Comparison of ENCODE assay signal across 13 mouse cellular contexts in the genomic region with DNA sequence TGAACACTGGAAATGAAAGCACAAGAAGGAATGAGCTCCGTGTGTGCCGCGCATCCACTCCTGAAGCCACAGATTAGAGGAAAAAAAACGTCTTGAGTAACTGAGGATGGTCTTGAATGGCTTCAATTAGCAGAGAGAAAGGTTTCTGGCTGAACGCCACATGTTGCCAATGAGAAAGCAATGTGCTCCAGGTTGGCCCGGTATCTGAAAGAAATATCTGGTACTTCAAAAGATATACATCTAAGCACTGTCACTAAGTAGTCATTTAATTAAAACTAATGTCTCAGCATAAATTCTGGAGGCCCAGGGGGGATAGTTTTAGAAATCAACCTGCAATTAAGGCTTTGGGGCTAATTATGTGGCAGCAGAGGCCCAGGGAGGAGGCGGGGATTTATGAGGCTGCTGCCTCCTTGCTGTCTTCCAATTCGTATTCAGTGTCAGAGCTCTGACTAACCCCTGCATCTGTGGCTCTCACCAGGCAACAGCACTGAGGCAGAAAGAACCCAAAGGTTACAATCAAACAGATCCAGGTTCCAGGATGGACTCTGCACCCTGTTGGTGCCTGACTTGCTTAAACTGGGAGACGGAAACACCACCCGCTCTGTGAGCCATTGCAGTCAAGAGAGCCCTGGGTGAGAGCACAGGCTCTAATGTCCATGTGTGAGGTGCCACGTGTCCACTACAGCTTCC.
DNase-seq lines count a peak whose midpoint lies in the region; ATAC-seq lines count a peak whose summit lies in the region.
"Had no signal": no experiment of that assay in that cellular context is flagged by ENCODE, and none has a peak within 500 bp of the region (broad histone marks: within the 10 kb centered on the region; RNA-seq: fewer than 3 reads in every experiment).

No protein-coding gene starts in this region.

- H3K9me3 ChIP-seq in midbrain, embryonic 12.5 days: no peaks in the 10 kb centered on the region
- H3K9me3 ChIP-seq in midbrain, embryonic 16.5 days (replicated peaks; ENCODE audit: control insufficient read depth, low read length, poor library complexity, severe bottlenecking): no peaks in the 10 kb centered on the region
- H3K9me3 ChIP-seq in forebrain, embryonic 16.5 days (ENCODE audit: control insufficient read depth, low read length): no peaks in the 10 kb centered on the region
- no peaks in the 10 kb centered on the region for H3K9me3 ChIP-seq in neural tube, embryonic 13.5 days

- no peak overlapping the region for H3K9ac ChIP-seq in midbrain, embryonic 12.5 days (replicated peaks)
- no peak overlapping the region for H3K9ac ChIP-seq in midbrain, embryonic 16.5 days (ENCODE audit: low read depth, low read length)
- no peak overlapping the region for H3K9ac ChIP-seq in forebrain, embryonic 16.5 days (replicated peaks; ENCODE audit: low read depth, low read length)
- no peak overlapping the region for H3K9ac ChIP-seq in neural tube, embryonic 13.5 days

- no peaks in the 10 kb centered on the region for H3K36me3 ChIP-seq in midbrain, embryonic 12.5 days
- H3K36me3 ChIP-seq in midbrain, embryonic 16.5 days (ENCODE audit: control insufficient read depth, insufficient read depth, low read length): no peaks in the 10 kb centered on the region
- no peaks in the 10 kb centered on the region for H3K36me3 ChIP-seq in forebrain, embryonic 16.5 days (ENCODE audit: control insufficient read depth, insufficient read depth)
- no peaks in the 10 kb centered on the region for H3K36me3 ChIP-seq in neural tube, embryonic 13.5 days

- 0 out of 2 replicates have a peak, but pooled peaks have one; percentile 16 for ATAC-seq in midbrain, embryonic 12.5 days (ENCODE audit: low FRiP score, low read depth)
- ATAC-seq in midbrain, embryonic 16.5 days: no peak
- peak; percentile 43; the same call in 1 of the 2 replicates for ATAC-seq in forebrain, embryonic 16.5 days
- peak; percentile 85 for ATAC-seq in neural tube, embryonic 13.5 days (ENCODE audit: low read depth)
- ATAC-seq in megakaryocyte, adult 5-6 weeks (ENCODE audit: poor library complexity, severe bottlenecking): no peak
- ATAC-seq: lung, postnatal 0 days had no signal

- DNase-seq in kidney, postnatal 14 days: peak; percentile 61
- DNase-seq in frontal cortex, postnatal 25 days (ENCODE audit: low spot score in 2 of 2): no peak
- DNase-seq in layer of hippocampus, postnatal 36 days: no peak
- DNase-seq: embryo, embryonic 11 days; heart, adult 2 months; right cerebral cortex, postnatal 25 days; thymus, adult 18-20 months had no signal

- no peaks in the 10 kb centered on the region for H3K27me3 ChIP-seq in midbrain, embryonic 12.5 days
- no peaks in the 10 kb centered on the region for H3K27me3 ChIP-seq in midbrain, embryonic 16.5 days (ENCODE audit: control insufficient read depth, insufficient read depth, low read depth, low read length)
- no peaks in the 10 kb centered on the region for H3K27me3 ChIP-seq in forebrain, embryonic 16.5 days (replicated peaks; ENCODE audit: control insufficient read depth, insufficient read depth, low read length)
- no peaks in the 10 kb centered on the region for H3K27me3 ChIP-seq in neural tube, embryonic 13.5 days

- no peak overlapping the region for H3K4me2 ChIP-seq in midbrain, embryonic 12.5 days (replicated peaks)
- no peak overlapping the region for H3K4me2 ChIP-seq in midbrain, embryonic 16.5 days (ENCODE audit: low read length)
- no peak overlapping the region for H3K4me2 ChIP-seq in forebrain, embryonic 16.5 days (ENCODE audit: low read length)
- H3K4me2 ChIP-seq in neural tube, embryonic 13.5 days: no peak overlapping the region

- WGBS in midbrain, embryonic 12.5 days: 72% methylated on average over 11 of the region's 11 CpGs
- WGBS in midbrain, embryonic 16.5 days: 57% methylated on average over 11 of the region's 11 CpGs
- WGBS in forebrain, embryonic 16.5 days: 23% methylated on average over 11 of the region's 11 CpGs
- WGBS in neural tube, embryonic 13.5 days: 39% methylated on average over 11 of the region's 11 CpGs

- no peak overlapping the region for H3K4me3 ChIP-seq in midbrain, embryonic 12.5 days
- H3K4me3 ChIP-seq in midbrain, embryonic 16.5 days (ENCODE audit: low read depth, low read length): no peak overlapping the region
- no peak overlapping the region for H3K4me3 ChIP-seq in forebrain, embryonic 16.5 days (replicated peaks; ENCODE audit: low read length)
- H3K4me3 ChIP-seq in neural tube, embryonic 13.5 days: no peak overlapping the region
- H3K4me3 ChIP-seq: heart, adult 2 months had no signal

- peaks cover 14% of the 10 kb centered on the region; the same call in 1 of the 2 replicates for H3K4me1 ChIP-seq in midbrain, embryonic 12.5 days
- 0 out of 2 replicates have a peak, but pooled peaks cover 2% of the 10 kb centered on the region for H3K4me1 ChIP-seq in midbrain, embryonic 16.5 days (ENCODE audit: control insufficient read depth, insufficient read depth, low read length)
- H3K4me1 ChIP-seq in forebrain, embryonic 16.5 days (replicated peaks; ENCODE audit: control insufficient read depth, insufficient read depth, low read length): peaks cover 10% of the 10 kb centered on the region
- peaks cover 37% of the 10 kb centered on the region for H3K4me1 ChIP-seq in neural tube, embryonic 13.5 days (replicated peaks)

- no peak overlapping the region for H3K27ac ChIP-seq in midbrain, embryonic 12.5 days (replicated peaks)
- no peak overlapping the region for H3K27ac ChIP-seq in midbrain, embryonic 16.5 days (ENCODE audit: low read length)
- no peak overlapping the region for H3K27ac ChIP-seq in forebrain, embryonic 16.5 days (ENCODE audit: low read length)
- H3K27ac ChIP-seq in neural tube, embryonic 13.5 days (replicated peaks): peak overlapping the region; percentile 47
- H3K27ac ChIP-seq: heart, adult 2 months had no signal

Comparison
In these comparisons a context has a peak if more than half of its experiments do, and no peak if none do; other contexts are left out.
1. ATAC-seq: peak in midbrain, embryonic 12.5 days (single experiment), forebrain, embryonic 16.5 days (single experiment) and neural tube, embryonic 13.5 days (single experiment); none in midbrain, embryonic 16.5 days (single experiment) and megakaryocyte, adult 5-6 weeks (single experiment).